Mouse (Mus musculus) regulatory T cell (primary cell): ENCODE data around the gene Gm15023.
"Not testable (repeated sequence)": the region's sequence is repeated elsewhere in the genome, so short reads cannot be mapped to it uniquely, and the experiment has no call there.

Experiments
- in situ Hi-C: fragments of 300-600 bp; cut with MboI, MseI; formaldehyde crosslinking; loops from one replicate; pipeline ENCODE4 v1.15.1; 2025; ENCODE audit warnings: high pct_unique_total_duplicates

The Gm15023 gene

GRCm38 (mm10) chrX:135177532-135177931 lies at the start of gene Gm15023:
Gm15023 (minus strand) TSS chrX:135177632.
- in situ Hi-C loops = not testable (repeated sequence)

DNA sequence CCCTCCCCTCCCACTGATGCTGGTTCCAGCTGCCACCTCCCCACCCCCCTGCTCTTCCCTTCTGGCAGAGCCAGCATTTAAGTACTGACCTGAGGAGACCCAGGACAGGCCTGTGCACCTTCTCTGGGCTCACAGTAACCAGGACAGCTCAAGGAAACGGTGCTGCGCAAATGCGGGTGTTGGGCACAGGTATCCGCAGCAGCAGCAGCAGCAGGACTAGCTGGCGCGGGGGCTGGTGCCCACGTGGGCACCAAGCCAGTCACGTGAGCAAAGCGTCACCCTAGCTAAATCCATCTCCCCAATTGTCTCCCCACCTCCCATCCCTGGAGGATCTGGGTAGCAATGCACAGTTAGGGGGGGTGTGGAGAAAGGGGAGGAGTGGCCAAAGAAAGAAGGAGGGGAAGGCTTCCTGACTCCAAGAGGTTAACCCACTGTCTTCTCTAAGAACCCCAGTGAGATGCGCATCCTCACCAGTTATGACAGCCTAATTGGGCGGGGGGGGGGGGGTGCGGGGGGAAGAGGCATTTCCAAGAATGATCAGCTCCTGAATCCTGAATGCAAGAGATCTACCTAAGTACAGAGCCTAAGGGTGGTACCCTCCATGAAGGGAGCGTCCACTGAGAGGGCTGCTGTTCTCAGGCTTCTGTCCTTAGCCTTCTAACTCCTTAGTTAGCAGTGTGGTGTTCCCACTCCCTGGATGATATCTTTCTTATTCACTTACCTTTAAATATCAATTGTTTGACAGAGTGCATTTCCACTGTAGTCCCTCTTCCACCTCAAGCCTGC lies 33.2 kb upstream of the Gm15023 start, which contains the start of gene Tceal6:
Tceal6 (minus strand) TSS at position 252 of the 786 bp plus-strand sequence.
- in situ Hi-C loops = no loop called here

- in situ Hi-C loops = loop anchor here (10.0 kb wide), 2 partner anchors 145 to 1455 kb away; no protein-coding TSS in a partner anchor
Measured at GRCm38 (mm10) chrX:135209773-135210435, 32.5 kb upstream of the Gm15023 start.

DNA sequence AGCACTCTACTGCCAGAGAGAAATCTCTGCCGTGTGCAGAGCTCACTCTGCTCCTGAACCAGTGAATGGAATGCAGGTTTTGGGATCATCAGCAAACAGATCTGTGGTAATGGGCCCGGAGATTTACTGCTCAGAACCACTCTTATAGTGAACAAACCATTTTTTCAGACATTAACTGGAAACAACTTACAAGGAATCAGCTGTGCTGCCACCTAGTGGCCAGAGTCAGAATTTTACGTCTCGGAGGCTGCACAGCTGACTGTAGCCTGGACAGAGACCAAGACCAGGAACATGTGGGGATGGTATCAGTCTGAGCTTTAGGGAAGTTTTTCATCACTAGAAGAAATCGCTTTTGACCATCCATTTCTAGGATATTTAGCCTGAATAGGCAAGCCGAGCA lies 12.5 kb upstream of the Gm15023 start:
- in situ Hi-C loops = loop anchor here (5.0 to 10.0 kb wide), 2 partner anchors 83 to 295 kb away; no protein-coding TSS in a partner anchor

- in situ Hi-C loops = loop anchor here (5.0 kb wide), 1 partner anchor 81 kb away; no protein-coding TSS in a partner anchor
Measured at GRCm38 (mm10) chrX:135188661-135189060, 11.2 kb upstream of the Gm15023 start.
